Mouse (Mus musculus) ES-E14 (cell line): ENCODE measurements around the gene Mterf1b. TPM values are rescaled to one million over a fixed set of nuclear protein-coding genes. Genes with fewer than 3 reads are reported as not detected.
A peak's percentile ranks its signal among the peaks of the same experiment; 100 is the strongest.
"Not testable (repeated sequence)": the region's sequence is repeated elsewhere in the genome, so short reads cannot be mapped to it uniquely, and the experiment has no call there.

Experiments
- DNase-seq: peaks from one replicate; pipeline ENCODE4 v3.0.0-alpha.2; 2013; ENCODE audit warnings: low read depth, low spot score
- H3K27ac ChIP-seq: 2 replicates; pipeline ENCODE4 v1.5.1; 2012; ENCODE audit warnings: low read depth, mild to moderate bottlenecking, low read length, moderate library complexity, mixed read lengths; ENCODE audit not compliant: poor library complexity, insufficient read depth, severe bottlenecking
- H3K36me3 ChIP-seq: 2 replicates; pipeline ENCODE4 v1.6.1; 2012; ENCODE audit warnings: mild to moderate bottlenecking, low read length, moderate library complexity, mixed read lengths; ENCODE audit not compliant: control insufficient read depth, poor library complexity, insufficient read depth, severe bottlenecking
- H3K4me1 ChIP-seq, 2 experiments: fragments of 150-350 bp in 1 of 2; sonication (generic) in 1 of 2; 2 replicates each; pipeline ENCODE4 v1.6.1; 2012; ENCODE audit warnings: low read length in 2 of 2, mild to moderate bottlenecking in 1 of 2, mixed read lengths in 1 of 2; ENCODE audit not compliant: control insufficient read depth in 2 of 2, insufficient read depth in 2 of 2, poor library complexity in 1 of 2
- H3K4me3 ChIP-seq, 2 experiments: fragments of 150-350 bp in 1 of 2; sonication (generic) in 1 of 2; 2 replicates each; pipeline ENCODE4 v1.5.1; 2012; ENCODE audit warnings: low read length in 2 of 2, low read depth in 1 of 2, mild to moderate bottlenecking in 1 of 2, mixed read lengths in 1 of 2; ENCODE audit not compliant: insufficient read depth in 1 of 2, poor library complexity in 1 of 2, severe bottlenecking in 1 of 2
- H3K9ac ChIP-seq: 2 replicates; pipeline ENCODE4 v1.6.1; 2012; ENCODE audit warnings: low read depth, mild to moderate bottlenecking, low read length, mixed read lengths; ENCODE audit not compliant: poor library complexity, insufficient read depth, severe bottlenecking
- H3K9me3 ChIP-seq: fragments of 150-350 bp; sonication (generic); 2 replicates; pipeline ENCODE4 v1.6.1; 2012; ENCODE audit warnings: low read depth, mild to moderate bottlenecking, low read length; ENCODE audit not compliant: control insufficient read depth, insufficient read depth
- CHD2 ChIP-seq: IDR thresholded peaks from 2 replicates; pipeline ENCODE4 v1.6.1; 2014; ENCODE audit warnings: mild to moderate bottlenecking, low read depth, low read length, inconsistent platforms
- HCFC1 ChIP-seq: IDR thresholded peaks from 2 replicates; pipeline ENCODE4 v1.6.1; 2012; ENCODE audit warnings: low read length, inconsistent platforms, borderline replicate concordance; ENCODE audit not compliant: insufficient read depth
- MAFK ChIP-seq: IDR thresholded peaks from 2 replicates; pipeline ENCODE4 v1.6.1; 2014; ENCODE audit warnings: mild to moderate bottlenecking, low read depth, low read length, inconsistent platforms; ENCODE audit not compliant: insufficient read depth
- ZC3H11A ChIP-seq: IDR thresholded peaks from 2 replicates; pipeline ENCODE4 v1.6.1; 2012; ENCODE audit warnings: low read depth, mild to moderate bottlenecking, inconsistent platforms, low read length, borderline replicate concordance
- ZNF384 ChIP-seq: IDR thresholded peaks from 2 replicates; pipeline ENCODE4 v1.6.1; 2012; ENCODE audit warnings: low read depth, low read length, inconsistent platforms
- in situ Hi-C, 2 experiments: fragments of 600-800 bp; cut with MboI; formaldehyde crosslinking; loops; one replicate each; pipeline ENCODE4 v1.15.1; 2025; ENCODE audit warnings: low sequenced_read_pairs in 2 of 2, inconsistent platforms in 1 of 2; ENCODE audit not compliant: unreplicated experiment in 2 of 2
- total RNA-seq: library from RNA; depleted of rRNA; stranded (reverse); fragments of 300-350 nt; gene quantifications from 2 replicates; pipeline ENCODE4 v1.2.3, GENCODE M21; 2012; rRNA removed

The Mterf1b gene
- 2.5 and 4.1 TPM in 2 replicates for total RNA-seq

DNA sequence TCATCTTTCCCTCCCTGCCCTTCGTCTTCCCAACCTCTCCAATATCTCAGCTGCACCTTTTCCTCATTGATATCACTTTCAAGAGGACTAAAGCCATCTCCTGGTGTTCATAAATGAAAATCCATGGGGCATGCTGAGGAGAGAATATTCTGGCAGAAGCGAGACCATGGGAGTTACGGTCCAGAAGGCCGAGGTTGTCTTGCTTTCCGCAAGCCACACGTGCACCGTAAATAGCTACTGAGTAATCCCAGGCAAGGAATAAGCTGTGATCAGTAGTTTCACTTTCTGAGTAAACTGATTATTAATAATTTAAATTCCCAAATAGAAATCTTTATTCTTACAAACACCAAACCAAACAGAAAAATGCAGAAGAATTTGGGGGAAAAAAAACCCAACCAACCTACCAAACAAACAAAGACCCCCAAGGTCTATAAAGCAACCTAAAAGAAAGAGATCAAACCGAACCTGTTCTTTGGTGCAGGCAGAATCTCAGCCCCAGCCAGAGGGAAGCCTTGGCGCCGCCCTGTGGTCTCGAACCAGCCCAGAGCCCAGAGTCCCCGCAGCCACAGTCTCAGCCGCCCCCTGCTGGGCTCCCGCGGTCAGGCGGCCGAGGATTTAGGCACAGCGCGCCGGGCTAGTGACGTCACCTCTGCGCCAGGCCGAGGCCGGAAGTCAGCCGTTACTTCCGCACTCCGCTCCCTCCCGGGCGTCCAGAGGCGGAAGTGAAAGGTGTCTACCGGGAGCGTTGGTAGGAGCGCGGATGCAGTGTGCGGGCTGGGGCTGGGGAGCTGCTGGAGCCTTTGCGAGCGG, at the start of gene Mterf1b:
Mterf1b (plus strand) TSS at position 697 of the 810 bp plus-strand sequence.
- H3K9me3 ChIP-seq, H3K27ac ChIP-seq, DNase-seq, H3K36me3 ChIP-seq, H3K4me1 ChIP-seq, in situ Hi-C loops: not testable (repeated sequence)
- Histone ChIP-seq H3K4me3 (peak within 1 kb of the TSS; percentile 67 to 86), H3K9ac (peak within 1 kb of the TSS; percentile 67; the same call in 1 of the 2 replicates)

DNA sequence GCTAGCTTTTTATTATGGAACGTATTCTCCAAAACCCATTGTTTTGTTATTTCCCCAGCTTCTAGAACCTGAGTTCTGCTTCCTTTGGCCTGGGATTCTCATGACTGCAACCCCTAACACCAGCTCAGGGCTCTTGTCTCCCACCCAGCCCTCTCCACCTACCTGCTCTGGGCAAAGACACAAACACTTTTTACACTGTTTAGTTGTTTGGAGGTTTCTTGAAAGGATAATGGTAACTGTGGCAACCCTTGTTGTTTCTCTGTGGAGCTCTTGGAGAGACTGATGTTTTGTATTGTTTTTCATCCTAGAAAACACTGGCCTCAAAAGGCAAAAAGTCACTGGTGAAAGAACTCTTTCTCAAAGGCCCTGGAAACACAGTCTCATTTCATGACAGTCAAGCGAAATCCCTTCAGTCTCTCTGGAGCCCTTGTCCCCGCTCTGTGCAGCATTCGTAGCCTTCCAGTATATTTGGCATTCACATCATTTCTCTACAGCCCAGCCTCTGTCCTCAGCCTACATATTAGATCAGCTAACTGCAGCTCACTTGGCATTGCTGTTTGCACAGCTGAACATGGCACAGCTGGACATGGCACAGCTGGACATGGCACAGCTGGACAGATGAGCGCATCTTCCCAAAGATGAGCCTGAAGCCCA, 32.6 kb upstream of the Mterf1b start:
- H3K9ac ChIP-seq, DNase-seq, H3K9me3 ChIP-seq: not testable (repeated sequence)

GRCm38 (mm10) chr5:4161554-4161953, 30.6 kb upstream of the Mterf1b start:
- no peak for TF ChIP-seq ZC3H11A
- no peak for TF ChIP-seq CHD2
- TF ChIP-seq MAFK: no peak
- no peak for TF ChIP-seq ZNF384
- no peak for TF ChIP-seq HCFC1
- DNase-seq: no peak
- no peak overlapping the region for H3K4me3 ChIP-seq
- no peaks in the 10 kb centered on the region for H3K9me3 ChIP-seq
- no peak overlapping the region for H3K9ac ChIP-seq
- no peaks in the 10 kb centered on the region for H3K36me3 ChIP-seq
- no peak overlapping the region for H3K27ac ChIP-seq
- no peaks in the 10 kb centered on the region for H3K4me1 ChIP-seq
- in situ Hi-C loops: no loop called here

More for the DNA sequence above, 32.6 kb upstream of the Mterf1b start:
- H3K4me1 ChIP-seq, in situ Hi-C loops, H3K4me3 ChIP-seq, H3K27ac ChIP-seq, H3K36me3 ChIP-seq: not testable (repeated sequence)

- Histone ChIP-seq H3K9ac (no peak overlapping the region), H3K4me1 (no peaks in the 10 kb centered on the region), H3K4me3 (no peak overlapping the region), H3K27ac (no peak overlapping the region), H3K36me3 (no peaks in the 10 kb centered on the region), H3K9me3 (no peaks in the 10 kb centered on the region)
- no peak for TF ChIP-seq HCFC1
- TF ChIP-seq CHD2: no peak
- no peak for TF ChIP-seq ZC3H11A
- no peak for DNase-seq
- in situ Hi-C loops: no loop called here
Measured at GRCm38 (mm10) chr5:4162461-4162860, 29.7 kb upstream of the Mterf1b start.

DNA sequence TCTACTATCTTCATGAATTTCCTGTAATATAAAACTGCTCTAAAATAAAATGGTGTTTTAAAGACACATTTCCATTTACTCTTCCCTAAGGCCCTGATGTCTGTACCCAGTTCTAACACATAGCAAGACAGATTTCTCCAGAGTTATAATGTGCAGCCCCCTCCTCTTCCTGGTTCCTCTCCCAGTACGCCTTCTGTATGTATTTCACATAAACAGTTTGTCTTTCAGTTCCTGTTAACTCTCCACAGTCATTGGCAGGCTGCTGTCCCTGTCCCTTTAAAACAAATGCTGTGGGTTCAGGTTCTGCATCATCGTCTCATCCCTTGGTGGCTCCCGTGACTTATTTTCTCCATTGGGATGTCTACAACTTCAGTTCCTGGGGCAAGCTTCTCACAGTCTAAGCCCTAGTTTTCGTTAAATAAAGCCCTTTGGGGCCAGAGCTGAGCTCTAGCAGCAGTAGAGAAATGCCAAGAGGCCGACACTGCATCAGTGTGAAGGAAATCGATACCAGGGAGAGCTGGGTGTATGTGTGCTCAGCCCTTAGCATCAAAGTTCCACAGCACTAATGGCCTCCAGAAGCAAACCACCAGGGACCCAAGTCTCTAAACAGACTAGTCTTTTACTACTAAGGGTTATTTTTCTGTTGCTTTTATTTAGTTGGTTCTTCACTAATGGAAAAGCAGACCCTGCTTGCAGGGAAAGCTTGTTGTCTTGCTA, 24.2 kb upstream of the Mterf1b start:
- in situ Hi-C loops, H3K36me3 ChIP-seq, H3K27ac ChIP-seq, H3K9ac ChIP-seq, H3K4me1 ChIP-seq, H3K4me3 ChIP-seq, DNase-seq, H3K9me3 ChIP-seq: not testable (repeated sequence)

GRCm38 (mm10) chr5:4168530-4168926, 23.6 kb upstream of the Mterf1b start:
- H3K36me3 ChIP-seq, DNase-seq, H3K27ac ChIP-seq, H3K9ac ChIP-seq, H3K4me3 ChIP-seq, in situ Hi-C loops, H3K4me1 ChIP-seq, H3K9me3 ChIP-seq: not testable (repeated sequence)

DNA sequence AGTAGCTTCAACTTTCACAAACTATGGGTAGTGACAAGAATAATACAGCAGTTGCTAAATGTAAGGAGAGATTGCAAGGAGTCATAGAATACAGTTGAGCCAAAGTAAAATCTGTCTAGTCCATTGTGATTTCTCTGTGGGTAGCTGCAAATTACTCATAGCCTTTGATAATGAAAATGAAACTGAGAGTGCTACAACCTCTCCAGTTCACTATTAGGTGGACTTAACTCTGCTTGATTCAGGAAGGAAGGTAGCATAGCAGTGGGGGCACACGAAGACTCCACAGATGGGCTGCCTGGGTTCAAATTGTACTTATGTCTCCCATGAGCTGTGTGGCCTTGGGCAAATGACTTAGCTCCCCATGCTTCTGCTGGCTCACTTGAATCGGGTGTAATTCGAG, 15.7 kb upstream of the Mterf1b start:
- H3K4me3 ChIP-seq, in situ Hi-C loops, H3K9ac ChIP-seq, DNase-seq, H3K27ac ChIP-seq, H3K9me3 ChIP-seq, H3K4me1 ChIP-seq, H3K36me3 ChIP-seq: not testable (repeated sequence)
